Mouse (Mus musculus) stomach, embryonic 14.5 days (tissue): ENCODE data around the gene Dnaja2. TPM values are rescaled to one million over a fixed set of nuclear protein-coding genes. Genes with fewer than 3 reads are reported as not detected.

ENCODE experiments used
- ATAC-seq: fragments of 200-750 bp; cut with Nextera tagmentation; 2 replicates; pipeline ENCODE4 v1.8.0; 2017; ENCODE audit warnings: low read depth, moderate TSS enrichment; ENCODE audit not compliant: insufficient number of reproducible peaks, insufficient read depth, low FRiP score
- H3K27ac ChIP-seq: fragments of 300-500 bp; sonication (generic); 2 replicates; pipeline ENCODE4 v1.5.1; 2014; ENCODE audit warnings: mild to moderate bottlenecking, low read length, moderate library complexity, mixed read lengths
- H3K27me3 ChIP-seq: fragments of 300-500 bp; sonication (generic); 2 replicates; pipeline ENCODE4 v1.6.1; 2014; ENCODE audit warnings: low read length, control low read depth, mixed read lengths; ENCODE audit not compliant: control insufficient read depth, insufficient read depth
- H3K36me3 ChIP-seq: fragments of 300-500 bp; sonication (generic); 2 replicates; pipeline ENCODE4 v1.6.1; 2014; ENCODE audit warnings: mild to moderate bottlenecking, control low read depth, low read length, moderate library complexity, mixed read lengths; ENCODE audit not compliant: control insufficient read depth, insufficient read depth
- H3K4me1 ChIP-seq: fragments of 300-500 bp; sonication (generic); 2 replicates; pipeline ENCODE4 v1.6.1; 2014; ENCODE audit warnings: low read length, control low read depth, mixed read lengths; ENCODE audit not compliant: control insufficient read depth, insufficient read depth
- H3K4me2 ChIP-seq: fragments of 300-500 bp; sonication (generic); replicated peaks from 2 replicates; pipeline ENCODE4 v1.6.1; 2014; ENCODE audit warnings: low read depth, low read length, control low read depth
- H3K4me3 ChIP-seq: fragments of 300-500 bp; sonication (generic); 2 replicates; pipeline ENCODE4 v1.5.1; 2014; ENCODE audit warnings: low read depth, low read length, control low read depth
- H3K9ac ChIP-seq: fragments of 300-500 bp; sonication (generic); replicated peaks from 2 replicates; pipeline ENCODE4 v1.6.1; 2014; ENCODE audit warnings: low read depth, mild to moderate bottlenecking, control low read depth, low read length, moderate library complexity, mixed read lengths
- H3K9me3 ChIP-seq: fragments of 300-500 bp; sonication (generic); 2 replicates; pipeline ENCODE4 v1.6.1; 2016; ENCODE audit warnings: low read depth, low read length, control low read depth; ENCODE audit not compliant: control insufficient read depth
- WGBS: fragments of 180-500 bp; shearing (Covaris S2); extraction: QIAGEN DNeasy Blood & Tissue Kit; methylation state at CpG from one replicate; pipeline ENCODE4 v1.1.7; 2014; 5-methylcytosine and 5-hydroxymethylcytosine counted together
- polyA plus RNA-seq: library from polyadenylated mRNA; unstranded; fragments of >200 nt; fragmentation: Nextera tagmentation; extraction: Ambion mirVana; gene quantifications from 2 replicates; pipeline ENCODE4 v1.2.1, GENCODE M21; 2014

The Dnaja2 gene
- polyA plus RNA-seq, 1 experiment from 2014 or later = 151 TPM

DNA sequence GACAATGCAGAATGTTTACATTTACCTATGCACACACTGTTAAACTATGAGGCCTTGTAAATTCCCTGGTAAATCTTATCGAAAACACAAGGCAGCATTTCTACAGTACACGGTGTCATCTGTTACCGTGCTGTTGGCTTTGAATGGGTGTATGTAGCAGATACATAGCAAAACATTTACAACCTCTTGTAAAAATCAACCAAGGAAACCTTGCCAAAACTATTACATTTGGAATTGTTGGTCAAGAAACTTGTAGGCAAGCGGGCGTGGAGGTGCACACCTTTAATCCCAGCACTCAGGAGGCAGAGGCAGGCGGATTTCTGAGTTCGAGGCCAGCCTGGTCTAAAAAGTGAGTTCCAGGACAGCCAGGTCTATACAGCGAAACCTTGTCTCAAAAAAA is 8.2 kb upstream of the Dnaja2 start:
- no peaks in the 10 kb centered on the region for H3K36me3 ChIP-seq
- H3K9ac ChIP-seq = no peak overlapping the region
- no peak overlapping the region for H3K4me3 ChIP-seq
- ATAC-seq = no peak
- H3K27ac ChIP-seq = no peak overlapping the region
- 93% methylated on average over 8 of the region's 8 CpGs for WGBS
- no peaks in the 10 kb centered on the region for H3K9me3 ChIP-seq
- no peak overlapping the region for H3K4me2 ChIP-seq
- no peaks in the 10 kb centered on the region for H3K27me3 ChIP-seq
- no peaks in the 10 kb centered on the region for H3K4me1 ChIP-seq

DNA sequence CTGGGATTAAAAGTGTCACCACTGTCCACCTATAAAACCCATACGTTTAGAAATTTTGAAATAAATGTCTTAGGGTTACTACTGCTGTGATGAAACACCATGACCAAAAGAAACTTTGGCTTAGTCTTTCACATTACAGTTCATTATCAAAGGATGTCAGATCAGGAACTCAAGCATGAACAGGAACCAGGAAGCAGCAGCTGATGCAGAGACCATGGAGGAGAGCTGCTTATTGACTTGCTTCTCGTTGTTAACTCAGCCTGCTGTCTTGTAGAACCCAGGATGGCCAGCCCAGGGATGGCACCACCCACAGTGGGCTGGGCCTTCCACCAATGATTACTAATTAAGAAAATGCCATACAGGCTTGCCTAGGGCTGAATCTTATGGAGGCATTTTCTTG is 4.8 kb upstream of the Dnaja2 start:
- no peaks in the 10 kb centered on the region for H3K36me3 ChIP-seq
- H3K9ac ChIP-seq = no peak overlapping the region
- H3K4me2 ChIP-seq = no peak overlapping the region
- 54% methylated on average over 2 of the region's 2 CpGs for WGBS
- H3K4me3 ChIP-seq = no peak overlapping the region
- H3K9me3 ChIP-seq = no peaks in the 10 kb centered on the region
- ATAC-seq = no peak
- no peak overlapping the region for H3K27ac ChIP-seq
- no peaks in the 10 kb centered on the region for H3K27me3 ChIP-seq
- H3K4me1 ChIP-seq = no peaks in the 10 kb centered on the region

DNA sequence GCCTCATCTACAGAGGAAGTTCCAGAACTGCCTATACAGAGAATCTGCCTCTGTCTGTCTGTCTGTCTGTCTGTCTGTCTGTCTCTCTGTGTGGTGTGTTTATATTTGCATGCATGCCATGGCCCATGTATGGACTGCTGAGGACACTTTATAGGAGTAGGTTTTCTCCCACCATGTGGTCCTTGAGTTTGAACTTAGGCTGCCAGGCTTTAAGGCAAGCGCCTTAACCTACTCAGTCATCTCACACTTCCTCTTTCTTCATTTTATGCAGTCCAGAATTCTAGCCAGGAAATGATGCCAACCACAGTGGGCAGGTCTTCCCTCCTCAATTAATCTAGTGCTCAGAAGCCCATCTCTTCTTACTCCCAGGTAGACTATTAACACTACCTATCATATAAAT is 4.1 kb upstream of the Dnaja2 start:
- Histone ChIP-seq H3K4me2 (no peak overlapping the region), H3K9me3 (no peaks in the 10 kb centered on the region), H3K4me3 (no peak overlapping the region), H3K27me3 (no peaks in the 10 kb centered on the region), H3K4me1 (no peaks in the 10 kb centered on the region), H3K9ac (no peak overlapping the region), H3K27ac (no peak overlapping the region), H3K36me3 (no peaks in the 10 kb centered on the region)
- no peak for ATAC-seq
- 97% methylated on average over 1 of the region's 1 CpGs for WGBS

DNA sequence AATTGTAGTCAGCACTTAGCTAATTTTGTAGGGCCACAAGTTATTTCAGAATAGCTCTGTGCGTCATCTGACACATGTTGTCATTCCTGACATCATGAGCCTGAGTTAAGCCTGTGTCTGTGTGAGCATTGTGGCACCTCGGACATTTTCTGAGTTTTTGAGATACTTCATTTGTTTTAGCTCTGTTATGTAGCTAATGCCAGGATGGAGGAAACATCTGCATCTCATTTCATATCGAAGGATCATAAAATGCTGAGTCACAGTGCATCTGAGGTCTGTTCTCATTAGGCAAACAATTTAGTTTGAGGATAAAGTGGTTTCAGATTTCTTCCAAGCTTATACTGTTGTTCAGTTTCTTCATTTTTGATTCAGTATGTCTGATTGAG is 2.5 kb upstream of the Dnaja2 start:
- Histone ChIP-seq H3K4me3 (no peak overlapping the region), H3K4me1 (no peaks in the 10 kb centered on the region), H3K9me3 (no peaks in the 10 kb centered on the region), H3K36me3 (peaks cover 6% of the 10 kb centered on the region; the same call in 1 of the 2 replicates), H3K9ac (no peak overlapping the region), H3K4me2 (no peak overlapping the region), H3K27me3 (no peaks in the 10 kb centered on the region), H3K27ac (no peak overlapping the region)
- no peak for ATAC-seq
- 76% methylated on average over 3 of the region's 3 CpGs for WGBS

DNA sequence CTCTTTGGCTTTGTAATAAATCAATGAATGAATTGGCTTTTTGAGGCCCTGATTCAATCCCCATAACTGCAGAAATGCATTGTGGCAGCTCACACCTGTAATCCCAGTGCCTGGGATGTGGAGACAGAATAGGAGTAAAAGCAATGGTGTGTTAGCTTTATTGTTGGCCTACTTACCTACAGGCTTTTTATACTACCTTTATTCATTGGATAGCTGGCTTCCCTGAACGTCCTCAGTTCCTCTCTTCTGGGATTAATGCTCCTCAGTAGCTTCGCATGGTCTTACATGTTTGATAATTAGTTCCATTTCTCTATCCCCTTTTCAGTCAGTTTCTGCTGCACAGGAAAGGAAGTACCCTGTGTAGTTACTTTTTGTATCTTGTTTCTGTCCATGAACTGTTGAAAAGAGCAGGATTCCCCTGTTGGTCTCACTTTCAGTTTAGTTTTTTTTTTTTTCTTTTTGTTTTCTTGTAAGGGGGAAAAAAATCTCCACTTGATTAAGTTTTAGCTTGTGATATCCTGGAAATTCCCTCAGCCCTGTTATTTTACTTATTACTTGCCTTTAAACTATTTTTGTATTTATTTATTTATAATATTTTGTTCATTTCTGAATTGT is 1.9 kb upstream of the Dnaja2 start:
- 77% methylated on average over 2 of the region's 2 CpGs for WGBS
- Histone ChIP-seq H3K9me3 (no peaks in the 10 kb centered on the region), H3K4me3 (no peak overlapping the region), H3K27me3 (no peaks in the 10 kb centered on the region), H3K9ac (no peak overlapping the region), H3K36me3 (peaks cover 11% of the 10 kb centered on the region), H3K4me1 (no peaks in the 10 kb centered on the region), H3K27ac (no peak overlapping the region), H3K4me2 (no peak overlapping the region)
- no peak for ATAC-seq

DNA sequence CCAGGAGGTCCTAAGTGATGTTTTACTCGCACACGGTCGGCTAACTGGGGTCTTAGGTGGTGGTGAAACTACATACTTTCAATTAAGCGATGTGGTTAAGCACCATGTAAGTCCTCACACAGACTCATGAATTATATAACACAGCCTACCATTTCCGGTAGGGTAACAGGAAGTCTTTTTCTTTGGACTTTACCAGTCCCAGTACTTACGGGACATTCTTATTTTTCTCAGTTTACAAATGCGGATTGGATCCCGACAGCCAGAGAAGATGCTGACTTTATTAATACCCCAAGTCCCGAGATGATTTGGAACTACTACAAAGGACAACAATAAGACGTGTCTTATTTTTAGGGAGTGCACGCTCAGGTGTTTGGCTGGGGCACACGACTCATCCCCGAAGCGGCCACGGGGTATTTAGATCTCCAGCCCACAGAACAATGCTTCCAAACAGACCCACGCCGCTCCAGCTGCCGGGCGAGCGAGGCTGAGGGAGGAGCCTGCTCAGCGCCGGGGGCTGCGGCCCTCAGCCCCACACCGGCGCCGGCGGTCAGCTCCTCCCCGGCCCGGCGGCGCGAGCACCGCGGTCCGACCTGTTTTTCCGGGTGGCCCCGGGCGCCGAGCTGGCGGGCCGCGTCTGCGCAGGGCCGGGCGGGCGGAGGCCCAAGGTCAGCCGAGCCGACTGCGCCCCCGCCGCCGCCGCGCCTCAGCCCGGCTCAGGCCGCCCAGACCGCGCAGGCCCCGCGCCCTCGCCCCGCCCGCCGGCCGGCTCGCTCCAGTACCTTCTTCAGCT is 558 bp downstream of the Dnaja2 start:
- Histone ChIP-seq H3K9ac (peak overlapping the region; percentile 71), H3K27me3 (no peaks in the 10 kb centered on the region), H3K27ac (peak overlapping the region; percentile 90), H3K9me3 (no peaks in the 10 kb centered on the region), H3K36me3 (peaks cover 21% of the 10 kb centered on the region), H3K4me3 (peak overlapping the region; percentile 58), H3K4me1 (no peaks in the 10 kb centered on the region), H3K4me2 (peak overlapping the region; percentile 85)
- ATAC-seq = peak; percentile 89
- WGBS = under 1% methylated on average over 49 of the region's 66 CpGs

DNA sequence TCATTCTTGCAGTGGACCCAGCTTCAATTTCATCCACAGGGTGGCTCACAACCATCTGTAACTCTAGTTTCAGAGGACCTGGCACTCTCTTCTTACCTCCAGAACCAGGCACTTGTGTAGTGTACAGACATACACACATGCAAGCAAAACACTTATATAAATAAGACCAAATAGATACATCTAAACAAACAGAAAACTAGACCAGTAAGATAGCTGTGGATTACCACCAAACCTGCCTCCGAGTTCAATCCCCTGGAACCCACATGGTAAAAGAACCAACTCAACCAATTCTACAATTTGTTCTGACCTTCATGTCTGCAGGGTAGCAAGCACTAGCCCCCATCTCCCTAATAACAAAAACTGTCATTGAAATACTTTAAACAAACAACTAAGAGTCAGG is 3.2 kb downstream of the Dnaja2 start:
- Histone ChIP-seq H3K36me3 (peaks cover 46% of the 10 kb centered on the region), H3K4me2 (no peak overlapping the region), H3K4me1 (no peaks in the 10 kb centered on the region), H3K9me3 (no peaks in the 10 kb centered on the region), H3K27me3 (no peaks in the 10 kb centered on the region), H3K9ac (no peak overlapping the region), H3K27ac (no peak overlapping the region), H3K4me3 (no peak overlapping the region)
- 91% methylated on average over 1 of the region's 1 CpGs for WGBS
- ATAC-seq = no peak

DNA sequence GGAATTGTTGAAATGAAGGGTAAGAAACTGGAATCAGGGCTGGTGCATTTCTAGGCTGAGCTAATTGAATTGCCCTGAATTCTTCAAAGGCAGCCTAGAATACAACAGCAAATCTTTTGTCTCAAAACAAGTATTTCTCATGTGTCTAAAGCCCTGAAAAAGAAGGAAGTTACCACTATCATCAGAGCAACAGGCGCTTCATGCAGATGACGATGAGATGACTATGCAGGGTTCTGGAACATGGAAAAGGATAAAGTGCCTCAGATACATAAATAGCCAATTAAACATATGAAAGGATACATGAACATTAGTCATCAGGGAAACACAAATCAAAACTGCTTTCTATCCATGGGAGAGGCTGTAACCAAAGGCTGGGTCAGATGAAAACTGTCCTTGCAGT is 18.8 kb downstream of the Dnaja2 start:
- 94% methylated on average over 2 of the region's 2 CpGs for WGBS
- Histone ChIP-seq H3K4me1 (no peaks in the 10 kb centered on the region), H3K27ac (no peak overlapping the region), H3K36me3 (peaks cover 35% of the 10 kb centered on the region), H3K27me3 (no peaks in the 10 kb centered on the region), H3K9me3 (no peaks in the 10 kb centered on the region), H3K4me2 (no peak overlapping the region), H3K4me3 (no peak overlapping the region), H3K9ac (no peak overlapping the region)
- ATAC-seq = no peak
